Mouse (Mus musculus) forebrain, postnatal 0 days (tissue): ENCODE results near the gene Tnfaip2. TPM values are rescaled to one million over a fixed set of nuclear protein-coding genes. Genes with fewer than 3 reads are reported as not detected.

Experiments
- ATAC-seq: fragments of 200-750 bp; cut with Nextera tagmentation; 2 replicates; pipeline ENCODE4 v1.8.0; 2017; ENCODE audit warnings: mild to moderate bottlenecking, moderate library complexity
- DNase-seq: peaks from one replicate; pipeline ENCODE4 v3.0.0-alpha.2; 2015
- H3K27ac ChIP-seq: fragments of 300-500 bp; sonication (generic); 2 replicates; pipeline ENCODE4 v1.5.1; 2014; ENCODE audit warnings: low read depth, mild to moderate bottlenecking, antibody characterized with exemption, low read length, moderate library complexity, mixed read lengths
- H3K27me3 ChIP-seq: fragments of 300-500 bp; sonication (generic); 2 replicates; pipeline ENCODE4 v1.6.1; 2014; ENCODE audit warnings: mild to moderate bottlenecking, low read length, mixed read lengths; ENCODE audit not compliant: insufficient read depth
- H3K36me3 ChIP-seq: fragments of 300-500 bp; sonication (generic); 2 replicates; pipeline ENCODE4 v1.6.1; 2014; ENCODE audit warnings: mild to moderate bottlenecking, moderate library complexity; ENCODE audit not compliant: insufficient read depth
- H3K4me1 ChIP-seq: fragments of 300-500 bp; sonication (generic); 2 replicates; pipeline ENCODE4 v1.6.1; 2014; ENCODE audit warnings: antibody characterized with exemption; ENCODE audit not compliant: insufficient read depth
- H3K4me2 ChIP-seq: fragments of 300-500 bp; sonication (generic); 2 replicates; pipeline ENCODE4 v1.6.1; 2014; ENCODE audit warnings: low read depth, mild to moderate bottlenecking, moderate library complexity
- H3K4me3 ChIP-seq: fragments of 300-500 bp; sonication (generic); 2 replicates; pipeline ENCODE4 v1.5.1; 2014; ENCODE audit warnings: low read depth, low read length, mixed read lengths
- H3K9ac ChIP-seq: fragments of 300-500 bp; sonication (generic); 2 replicates; pipeline ENCODE4 v1.6.1; 2014; ENCODE audit warnings: mild to moderate bottlenecking
- H3K9me3 ChIP-seq: fragments of 300-500 bp; sonication (generic); 2 replicates; pipeline ENCODE4 v1.6.1; 2016; ENCODE audit warnings: low read length
- CTCF ChIP-seq: sonication (generic); IDR thresholded peaks from 2 replicates; pipeline ENCODE4 v1.5.1; 2016; ENCODE audit warnings: antibody characterized with exemption, control low read depth, low read depth
- WGBS: fragments of 180-500 bp; shearing (Covaris S2); extraction: QIAGEN DNeasy Blood & Tissue Kit; methylation state at CpG from one replicate; pipeline ENCODE4 v1.1.7; 2014; 5-methylcytosine and 5-hydroxymethylcytosine counted together
- polyA plus RNA-seq: library from polyadenylated mRNA; unstranded; fragments of >200 nt; fragmentation: Nextera tagmentation; extraction: Ambion mirVana; gene quantifications from 2 replicates; pipeline ENCODE4 v1.2.1, GENCODE M21; 2015
- total RNA-seq: library from RNA; depleted of rRNA; stranded (reverse); fragments of >200 nt; gene quantifications from 2 replicates; pipeline ENCODE4 v1.2.3, GENCODE M21; 2014

Tnfaip2 gene
- total and polyA plus RNA-seq, 2 experiments from 2014 or later, result 1.2 to 4.8 TPM

DNA sequence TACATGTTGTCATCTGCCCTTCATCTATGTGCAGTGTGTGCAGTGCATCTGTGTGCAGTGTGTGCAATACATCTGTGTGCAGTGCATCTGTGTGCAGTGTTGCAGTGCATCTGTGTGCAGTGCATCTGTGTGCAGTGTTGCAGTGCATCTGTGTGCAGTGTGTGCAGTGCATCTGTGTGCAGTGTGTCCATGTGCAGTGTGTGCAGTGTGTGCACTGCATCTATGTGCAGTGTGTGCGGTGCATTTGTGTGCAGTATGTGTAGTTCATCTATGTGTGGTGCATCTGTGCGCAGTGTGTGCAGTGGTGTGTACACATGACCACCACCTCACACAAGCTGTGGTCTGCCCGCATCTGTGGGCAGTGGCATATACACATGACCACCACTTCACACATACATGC lies 24.1 kb downstream of the Tnfaip2 start:
- Histone ChIP-seq H3K9ac (no peak overlapping the region), H3K4me3 (no peak overlapping the region), H3K36me3 (no peaks in the 10 kb centered on the region), H3K4me2 (no peak overlapping the region), H3K27ac (no peak overlapping the region), H3K27me3 (no peaks in the 10 kb centered on the region), H3K4me1 (no peaks in the 10 kb centered on the region), H3K9me3 (no peaks in the 10 kb centered on the region)
- ATAC-seq (no peak; the same call in 1 of the 2 replicates), DNase-seq (no peak)
- WGBS, result 94% methylated on average over 3 of the region's 3 CpGs
- TF ChIP-seq CTCF, result no peak

DNA sequence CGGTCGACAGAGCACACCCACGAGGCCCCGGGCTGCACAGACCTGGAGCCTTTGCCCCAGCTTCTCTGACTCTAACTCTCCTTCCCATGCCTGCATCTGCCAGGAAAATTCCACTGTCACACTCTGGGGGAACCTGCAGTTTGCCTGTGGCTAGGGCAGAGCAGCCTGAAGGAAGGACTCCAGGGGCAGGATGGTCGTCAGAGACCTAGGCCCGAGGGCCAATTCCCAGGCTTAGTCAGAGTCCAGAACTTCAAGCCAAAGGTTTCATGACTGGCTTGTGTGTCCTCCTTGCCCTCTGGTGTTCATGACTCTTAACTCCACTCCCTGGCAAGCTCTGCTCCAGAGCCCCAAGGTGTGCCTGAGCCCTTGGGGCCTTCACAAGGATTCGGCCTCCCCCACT lies 25.9 kb downstream of the Tnfaip2 start:
- no peaks in the 10 kb centered on the region for H3K36me3 ChIP-seq
- no peaks in the 10 kb centered on the region for H3K27me3 ChIP-seq
- no peak overlapping the region for H3K9ac ChIP-seq
- H3K9me3 ChIP-seq, result no peaks in the 10 kb centered on the region
- TF ChIP-seq CTCF, result no peak
- H3K4me1 ChIP-seq, result no peaks in the 10 kb centered on the region
- no peak for ATAC-seq
- no peak for DNase-seq
- H3K27ac ChIP-seq, result no peak overlapping the region
- no peak overlapping the region for H3K4me2 ChIP-seq
- H3K4me3 ChIP-seq, result no peak overlapping the region
- WGBS, result 60% methylated on average over 7 of the region's 7 CpGs

DNA sequence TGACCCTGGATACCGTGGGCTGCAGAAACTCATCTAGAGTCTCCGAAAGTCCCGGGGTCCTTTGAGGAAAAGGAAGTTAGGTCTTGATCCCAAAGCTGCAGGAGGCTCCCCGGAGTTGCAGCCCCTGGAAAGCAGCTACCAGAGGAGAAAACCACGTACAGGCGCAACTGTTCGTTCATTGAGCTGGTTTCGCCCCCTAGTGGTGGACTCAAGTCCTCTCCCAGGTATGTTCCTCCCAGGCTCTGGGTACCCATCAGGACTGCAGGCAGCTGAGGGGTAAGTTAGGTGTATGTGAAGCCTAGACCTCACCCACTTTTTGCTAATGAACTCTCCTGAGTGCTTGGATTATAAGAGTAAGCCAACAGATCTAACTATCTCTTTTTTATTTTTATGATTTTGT lies 27.2 kb downstream of the Tnfaip2 start:
- 10% methylated on average over 8 of the region's 8 CpGs for WGBS
- Histone ChIP-seq H3K27me3 (no peaks in the 10 kb centered on the region), H3K4me1 (no peaks in the 10 kb centered on the region), H3K27ac (no peak overlapping the region), H3K4me2 (no peak overlapping the region), H3K4me3 (no peak overlapping the region), H3K9ac (no peak overlapping the region), H3K9me3 (no peaks in the 10 kb centered on the region), H3K36me3 (no peaks in the 10 kb centered on the region)
- ATAC-seq, result peak; percentile 72
- peak; percentile 80 for DNase-seq
- TF ChIP-seq CTCF, result peak; percentile 85

DNA sequence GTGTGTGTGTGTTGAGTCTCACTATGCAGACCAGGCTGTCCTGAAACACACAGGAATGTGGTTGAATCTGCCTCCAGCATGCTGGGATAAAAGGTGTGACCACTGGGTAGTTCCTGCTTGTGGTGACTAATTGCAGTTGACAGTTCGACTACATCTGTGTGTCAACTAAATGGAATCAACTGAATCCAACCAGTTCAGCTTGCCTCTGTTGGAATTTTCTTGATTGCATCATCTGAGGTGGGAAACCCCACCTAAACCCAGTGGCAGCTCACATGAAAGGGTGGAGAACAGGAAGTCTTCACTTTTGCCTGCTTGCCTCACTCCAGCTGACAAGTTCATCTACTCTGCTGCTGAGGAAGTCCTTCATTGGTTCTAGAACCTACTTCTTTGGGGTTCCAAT lies 28.9 kb downstream of the Tnfaip2 start:
- no peak overlapping the region for H3K27ac ChIP-seq
- DNase-seq, result no peak
- H3K4me1 ChIP-seq, result no peaks in the 10 kb centered on the region
- no peak overlapping the region for H3K4me2 ChIP-seq
- H3K4me3 ChIP-seq, result no peak overlapping the region
- WGBS, result 76% methylated on average over 1 of the region's 1 CpGs
- no peaks in the 10 kb centered on the region for H3K36me3 ChIP-seq
- no peaks in the 10 kb centered on the region for H3K9me3 ChIP-seq
- no peaks in the 10 kb centered on the region for H3K27me3 ChIP-seq
- no peak overlapping the region for H3K9ac ChIP-seq
- no peak for TF ChIP-seq CTCF
- ATAC-seq, result no peak

DNA sequence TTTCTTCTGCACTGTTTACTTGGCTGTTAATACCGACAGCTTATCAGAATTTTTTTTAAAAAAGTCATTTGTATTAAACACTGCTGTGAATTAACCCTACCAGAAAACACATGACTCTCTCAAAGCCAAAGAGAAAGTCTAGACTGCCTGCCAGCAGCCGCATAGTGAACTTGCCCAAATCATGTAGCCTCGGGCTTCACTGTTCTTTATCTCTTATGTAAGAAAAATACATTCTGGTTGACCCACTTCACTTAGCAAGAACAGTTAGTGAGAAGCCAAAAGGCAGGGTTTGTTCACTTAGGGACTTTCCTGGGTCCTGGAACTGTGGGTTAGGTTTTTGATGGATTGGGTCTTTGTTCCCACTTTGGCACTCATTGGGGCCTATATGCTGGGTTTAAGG lies 29.5 kb downstream of the Tnfaip2 start:
- ATAC-seq, result no peak
- no peaks in the 10 kb centered on the region for H3K9me3 ChIP-seq
- WGBS, result 88% methylated on average over 3 of the region's 3 CpGs

DNA sequence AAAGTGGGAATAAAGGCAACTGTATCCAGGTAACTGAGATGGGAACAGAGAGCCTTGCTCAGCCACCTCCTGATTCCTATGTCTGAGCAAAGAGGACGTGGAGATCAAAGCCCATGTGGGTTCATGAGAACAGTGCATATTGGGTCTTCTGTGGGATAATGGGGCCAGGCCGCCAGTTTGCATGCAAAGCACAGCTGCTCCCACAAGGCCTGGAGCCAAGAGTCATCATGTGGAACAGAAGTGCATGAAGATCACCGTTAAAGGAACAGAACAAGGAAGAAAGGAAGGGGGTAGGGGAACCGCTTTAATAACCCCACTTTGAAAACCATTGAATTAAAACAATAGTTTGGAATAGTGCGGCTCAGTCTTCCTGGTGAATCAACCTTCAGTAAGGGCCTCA lies 30.6 kb downstream of the Tnfaip2 start:
- H3K9me3 ChIP-seq, result no peaks in the 10 kb centered on the region
- no peaks in the 10 kb centered on the region for H3K27me3 ChIP-seq
- no peak for TF ChIP-seq CTCF
- H3K4me3 ChIP-seq, result no peak overlapping the region
- no peaks in the 10 kb centered on the region for H3K36me3 ChIP-seq
- H3K27ac ChIP-seq, result no peak overlapping the region
- ATAC-seq (peak; percentile 58), DNase-seq (peak; percentile 18)
- H3K4me1 ChIP-seq, result no peaks in the 10 kb centered on the region
- no peak overlapping the region for H3K4me2 ChIP-seq
- 43% methylated on average over 5 of the region's 5 CpGs for WGBS
- no peak overlapping the region for H3K9ac ChIP-seq

More for the DNA sequence above, 29.5 kb downstream of the Tnfaip2 start:
- Histone ChIP-seq H3K27ac (no peak overlapping the region), H3K27me3 (no peaks in the 10 kb centered on the region), H3K4me3 (no peak overlapping the region), H3K4me1 (no peaks in the 10 kb centered on the region), H3K36me3 (no peaks in the 10 kb centered on the region), H3K4me2 (no peak overlapping the region), H3K9ac (no peak overlapping the region)
- no peak for DNase-seq
- TF ChIP-seq CTCF, result no peak

DNA sequence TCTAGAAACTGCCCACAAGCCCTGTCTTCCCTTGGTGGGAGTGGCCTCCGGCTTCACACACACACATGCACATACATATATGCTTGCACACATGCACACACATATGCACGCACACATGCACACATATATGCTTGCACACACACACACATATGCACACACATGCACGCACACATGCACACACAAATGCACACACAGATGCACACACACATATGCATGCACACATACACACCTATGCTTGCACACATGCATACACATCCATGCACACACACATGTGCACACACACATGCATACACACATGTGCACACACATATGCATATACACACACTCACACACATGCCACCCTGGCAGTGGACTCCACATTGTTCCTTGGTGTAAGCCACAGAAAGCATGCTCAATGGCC lies 32.1 kb downstream of the Tnfaip2 start:
- Histone ChIP-seq H3K4me1 (no peaks in the 10 kb centered on the region), H3K9me3 (no peaks in the 10 kb centered on the region), H3K4me3 (no peak overlapping the region), H3K4me2 (no peak overlapping the region), H3K36me3 (no peaks in the 10 kb centered on the region), H3K27ac (no peak overlapping the region), H3K9ac (no peak overlapping the region), H3K27me3 (no peaks in the 10 kb centered on the region)
- ATAC-seq (0 out of 2 replicates have a peak, but pooled peaks have one; percentile 8), DNase-seq (no peak)
- TF ChIP-seq CTCF, result no peak
- WGBS, result 97% methylated on average over 3 of the region's 3 CpGs
